Mouse (Mus musculus) MEL-GATA-1-ER (cell line): ENCODE data around the gene Slc51b.

Source experiments
- DNase-seq: peaks from one replicate; pipeline ENCODE4 v3.0.0-alpha.2; 2012; ENCODE audit warnings: low read depth; ENCODE audit errors: extremely low read depth

Slc51b gene

GRCm38 (mm10) chr9:65410378-65410777, 12.4 kb downstream of the Slc51b start:
- DNase-seq: no peak

GRCm38 (mm10) chr9:65408871-65409295, 13.9 kb downstream of the Slc51b start:
- no peak for DNase-seq

- no peak for DNase-seq
These were observed 14.9 kb downstream of the Slc51b start for GRCm38 (mm10) chr9:65407861-65408260.

- DNase-seq: no peak
These were observed 15.4 kb downstream of the Slc51b start for GRCm38 (mm10) chr9:65407327-65407726.

- no peak for DNase-seq
These were observed 17.6 kb downstream of the Slc51b start for GRCm38 (mm10) chr9:65405184-65405449.

GRCm38 (mm10) chr9:65404331-65405183, 18.2 kb downstream of the Slc51b start:
- DNase-seq: peak; percentile 56

GRCm38 (mm10) chr9:65399934-65400333, 22.8 kb downstream of the Slc51b start:
- no peak for DNase-seq

GRCm38 (mm10) chr9:65398279-65398678, 24.5 kb downstream of the Slc51b start, which contains the start of gene Rasl12:
Gene Rasl12 (plus strand): TSS chr9:65398506.
- DNase-seq: peak; percentile 30

- DNase-seq: no peak
These were observed 28.4 kb downstream of the Slc51b start for GRCm38 (mm10) chr9:65394360-65394759.

- no peak for DNase-seq
These were observed 29.1 kb downstream of the Slc51b start for GRCm38 (mm10) chr9:65393606-65394005.

- DNase-seq: peak; percentile 50
These were observed 30.0 kb downstream of the Slc51b start for GRCm38 (mm10) chr9:65392638-65393364.

GRCm38 (mm10) chr9:65391613-65391964, 31.2 kb downstream of the Slc51b start, which contains the start of gene Kbtbd13:
Gene Kbtbd13 (minus strand): TSS chr9:65391652.
- DNase-seq: no peak

GRCm38 (mm10) chr9:65390752-65391612, 31.8 kb downstream of the Slc51b start:
- DNase-seq: no peak

- DNase-seq: no peak
These were observed 36.2 kb downstream of the Slc51b start for GRCm38 (mm10) chr9:65386373-65387140.

GRCm38 (mm10) chr9:65384276-65384675, 38.5 kb downstream of the Slc51b start:
- DNase-seq: no peak

- no peak for DNase-seq
These were observed 40.0 kb downstream of the Slc51b start for GRCm38 (mm10) chr9:65382751-65383097.

GRCm38 (mm10) chr9:65382031-65382750, 40.6 kb downstream of the Slc51b start:
- no peak for DNase-seq

GRCm38 (mm10) chr9:65381017-65381590, 41.7 kb downstream of the Slc51b start:
- DNase-seq: no peak

GRCm38 (mm10) chr9:65375163-65375934, 47.4 kb downstream of the Slc51b start:
- no peak for DNase-seq
